Mouse (Mus musculus) liver, postnatal 0 days (tissue): ENCODE results near the gene Slc26a8. TPM values are rescaled to one million over a fixed set of nuclear protein-coding genes. Genes with fewer than 3 reads are reported as not detected.

Experiments used
- ATAC-seq: fragments of 200-750 bp; cut with Nextera tagmentation; 2 replicates; pipeline ENCODE4 v1.8.0; 2017; ENCODE audit warnings: mild to moderate bottlenecking, moderate library complexity
- DNase-seq: peaks from one replicate; pipeline ENCODE4 v3.0.0-alpha.2; 2016
- H3K27ac ChIP-seq: fragments of 300-500 bp; sonication (generic); 2 replicates; pipeline ENCODE4 v1.5.1; 2014; ENCODE audit warnings: antibody characterized with exemption, moderate library complexity, mild to moderate bottlenecking, low read depth
- H3K27me3 ChIP-seq: fragments of 300-500 bp; sonication (generic); 2 replicates; pipeline ENCODE4 v1.6.1; 2014; ENCODE audit warnings: low read length, control low read depth, mixed read lengths; ENCODE audit not compliant: insufficient read depth
- H3K36me3 ChIP-seq: fragments of 300-500 bp; sonication (generic); replicated peaks from 2 replicates; pipeline ENCODE4 v1.6.1; 2014; ENCODE audit warnings: mild to moderate bottlenecking, control low read depth, low read length, moderate library complexity, mixed read lengths; ENCODE audit not compliant: insufficient read depth
- H3K4me1 ChIP-seq: fragments of 300-500 bp; sonication (generic); 2 replicates; pipeline ENCODE4 v1.6.1; 2014; ENCODE audit warnings: antibody characterized with exemption, mild to moderate bottlenecking, control low read depth; ENCODE audit not compliant: insufficient read depth
- H3K4me2 ChIP-seq: fragments of 300-500 bp; sonication (generic); 2 replicates; pipeline ENCODE4 v1.6.1; 2014; ENCODE audit warnings: low read depth, mild to moderate bottlenecking, low read length, moderate library complexity, mixed read lengths
- H3K4me3 ChIP-seq: fragments of 300-500 bp; sonication (generic); 2 replicates; pipeline ENCODE4 v1.5.1; 2014; ENCODE audit warnings: low read depth, low read length
- H3K9ac ChIP-seq: fragments of 300-500 bp; sonication (generic); replicated peaks from 2 replicates; pipeline ENCODE4 v1.6.1; 2014; ENCODE audit warnings: mild to moderate bottlenecking, moderate library complexity
- H3K9me3 ChIP-seq: fragments of 300-500 bp; sonication (generic); 2 replicates; pipeline ENCODE4 v1.6.1; 2016; ENCODE audit warnings: mild to moderate bottlenecking, control low read depth, low read length, mixed read lengths
- CTCF ChIP-seq: sonication (generic); IDR thresholded peaks from 2 replicates; pipeline ENCODE4 v1.5.1; 2016; ENCODE audit warnings: antibody characterized with exemption, low read depth
- EP300 ChIP-seq: IDR thresholded peaks from 2 replicates; pipeline ENCODE4 v1.6.1; 2016; ENCODE audit warnings: antibody characterized with exemption, low read depth, mild to moderate bottlenecking
- WGBS: fragments of 180-500 bp; shearing (Covaris S2); extraction: QIAGEN DNeasy Blood & Tissue Kit; methylation state at CpG from one replicate; pipeline ENCODE4 v1.1.7; 2014; ENCODE audit not compliant: insufficient replicate concordance; 5-methylcytosine and 5-hydroxymethylcytosine counted together
- polyA plus RNA-seq: library from polyadenylated mRNA; unstranded; fragments of >200 nt; fragmentation: Nextera tagmentation; extraction: Ambion mirVana; gene quantifications from 2 replicates; pipeline ENCODE4 v1.2.1, GENCODE M21; 2015

Slc26a8 gene
- polyA plus RNA-seq, 1 experiment from 2014 or later: 0.51 TPM

- Histone ChIP-seq H3K36me3 (peaks cover 4% of the 10 kb centered on the region), H3K9ac (0 out of 2 replicates have a peak overlapping the region, but pooled peaks have one; percentile 18), H3K4me2 (peak overlapping the region; percentile 57), H3K4me1 (peaks cover 57% of the 10 kb centered on the region), H3K9me3 (no peaks in the 10 kb centered on the region), H3K27ac (peak overlapping the region; percentile 92), H3K27me3 (no peaks in the 10 kb centered on the region), H3K4me3 (no peak overlapping the region)
- 33% methylated on average over 13 of the region's 13 CpGs for WGBS
- ATAC-seq: peak; percentile 66
- DNase-seq: no peak
- TF ChIP-seq CTCF (no peak), EP300 (peak; percentile 27; the same call in 1 of the 2 replicates)
Measured at GRCm38 (mm10) chr17:28697290-28698195, 7.5 kb upstream of the Slc26a8 start.

GRCm38 (mm10) chr17:28696641-28697040 is 6.6 kb upstream of the Slc26a8 start:
- Histone ChIP-seq H3K27ac (peak overlapping the region; percentile 92), H3K4me1 (peaks cover 55% of the 10 kb centered on the region), H3K4me2 (peak overlapping the region; percentile 57), H3K9ac (peak overlapping the region; percentile 12; the same call in 1 of the 2 replicates), H3K9me3 (no peaks in the 10 kb centered on the region), H3K36me3 (peaks cover 3% of the 10 kb centered on the region), H3K27me3 (no peaks in the 10 kb centered on the region), H3K4me3 (no peak overlapping the region)
- DNase-seq (no peak), ATAC-seq (no peak)
- TF ChIP-seq EP300 (no peak), CTCF (no peak)
- 21% methylated on average over 2 of the region's 2 CpGs for WGBS

- Histone ChIP-seq H3K9ac (no peak overlapping the region), H3K27me3 (no peaks in the 10 kb centered on the region), H3K4me2 (peak overlapping the region; percentile 39), H3K9me3 (no peaks in the 10 kb centered on the region), H3K4me3 (no peak overlapping the region), H3K4me1 (peaks cover 56% of the 10 kb centered on the region), H3K27ac (peak overlapping the region; percentile 95; the same call in 1 of the 2 replicates), H3K36me3 (peaks cover 3% of the 10 kb centered on the region; the same call in 1 of the 2 replicates)
- no peak for TF ChIP-seq EP300
- TF ChIP-seq CTCF: no peak
- no peak for ATAC-seq
- DNase-seq: no peak
- 52% methylated on average over 4 of the region's 4 CpGs for WGBS
Measured at GRCm38 (mm10) chr17:28694832-28695231, 4.8 kb upstream of the Slc26a8 start.

- no peaks in the 10 kb centered on the region for H3K27me3 ChIP-seq
- H3K9me3 ChIP-seq: no peaks in the 10 kb centered on the region
- peak overlapping the region; percentile 88 for H3K4me3 ChIP-seq
- H3K27ac ChIP-seq: peak overlapping the region; percentile 95
- peak overlapping the region; percentile 75 for H3K4me2 ChIP-seq
- WGBS: 62% methylated on average over 2 of the region's 2 CpGs
- H3K36me3 ChIP-seq: peaks cover 3% of the 10 kb centered on the region; the same call in 1 of the 2 replicates
- peak overlapping the region; percentile 98; the same call in 1 of the 2 replicates for H3K9ac ChIP-seq
- peaks cover 59% of the 10 kb centered on the region for H3K4me1 ChIP-seq
- DNase-seq (no peak), ATAC-seq (no peak)
- no peak for TF ChIP-seq CTCF
Measured at GRCm38 (mm10) chr17:28694078-28694477, 4.0 kb upstream of the Slc26a8 start.

- H3K9me3 ChIP-seq: no peaks in the 10 kb centered on the region
- ATAC-seq (no peak), DNase-seq (no peak)
- no peaks in the 10 kb centered on the region for H3K27me3 ChIP-seq
- peak overlapping the region; percentile 98 for H3K9ac ChIP-seq
- TF ChIP-seq EP300: no peak
- no peak for TF ChIP-seq CTCF
- peaks cover 51% of the 10 kb centered on the region for H3K4me1 ChIP-seq
- H3K4me2 ChIP-seq: peak overlapping the region; percentile 75
- WGBS: 7% methylated on average over 3 of the region's 3 CpGs
- H3K4me3 ChIP-seq: peak overlapping the region; percentile 88
- H3K36me3 ChIP-seq: peaks cover 3% of the 10 kb centered on the region; the same call in 1 of the 2 replicates
- peak overlapping the region; percentile 95 for H3K27ac ChIP-seq
Measured at GRCm38 (mm10) chr17:28693086-28693485, 3.1 kb upstream of the Slc26a8 start.

GRCm38 (mm10) chr17:28692341-28692710 is 2.3 kb upstream of the Slc26a8 start:
- ATAC-seq: no peak
- 0% methylated on average over 18 of the region's 18 CpGs for WGBS
- TF ChIP-seq EP300: peak; percentile 18; the same call in 1 of the 2 replicates
- TF ChIP-seq CTCF: no peak

More at GRCm38 (mm10) chr17:28692341-28692710, 2.3 kb upstream of the Slc26a8 start:
- H3K9me3 ChIP-seq: no peaks in the 10 kb centered on the region
- H3K4me2 ChIP-seq: peak overlapping the region; percentile 75
- H3K4me3 ChIP-seq: peak overlapping the region; percentile 88
- peaks cover 3% of the 10 kb centered on the region; the same call in 1 of the 2 replicates for H3K36me3 ChIP-seq
- peak; percentile 67 for DNase-seq
- peak overlapping the region; percentile 98 for H3K9ac ChIP-seq
- H3K27me3 ChIP-seq: no peaks in the 10 kb centered on the region
- H3K4me1 ChIP-seq: peaks cover 44% of the 10 kb centered on the region
- H3K27ac ChIP-seq: peak overlapping the region; percentile 95
